Mouse (Mus musculus): ENCODE data around the gene Kcnip4.

DNA sequence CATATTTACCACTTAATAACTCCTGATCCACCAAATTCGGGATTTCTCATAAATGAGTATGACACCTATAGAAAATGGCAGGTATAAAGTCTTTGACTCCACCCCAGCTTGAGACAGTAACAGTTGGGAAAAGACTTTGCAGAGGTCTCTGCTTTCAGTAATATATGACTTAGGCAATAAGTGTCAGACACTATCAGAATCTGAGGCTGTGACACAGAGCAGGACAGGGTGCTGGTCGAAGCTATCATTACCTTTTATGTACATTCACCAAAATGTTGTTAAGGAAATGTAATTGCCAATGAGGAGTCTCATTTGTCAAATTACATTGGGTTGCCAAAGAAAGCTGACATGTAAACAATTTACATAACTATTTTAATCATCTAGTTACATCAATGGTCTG, 206.8 kb downstream of the Kcnip4 start:
- TF ChIP-seq CTCF (IDR thresholded peaks at IDR 0.05; ENCODE audit: low read depth), result no peak
- no peak for TF ChIP-seq EP300 (IDR thresholded peaks at IDR 0.05; ENCODE audit: low read depth)

Measured in liver, postnatal 0 days (tissue).